Mouse (Mus musculus) cortical plate, adult 2 months (tissue): ENCODE data around the gene Gm2016.
"Not testable (repeated sequence)": the region's sequence is repeated elsewhere in the genome, so short reads cannot be mapped to it uniquely, and the experiment has no call there.

ENCODE experiments used
- CTCF ChIP-seq: fragments of 200-500 bp; IDR thresholded peaks from 2 replicates; pipeline ENCODE4 v1.5.1; 2011; ENCODE audit warnings: mild to moderate bottlenecking, control low read depth, low read length; ENCODE audit not compliant: insufficient read depth; ENCODE audit errors: extremely low read depth
- POLR2A ChIP-seq: fragments of 200-500 bp; IDR thresholded peaks from 2 replicates; pipeline ENCODE4 v1.6.1; 2011; ENCODE audit warnings: mild to moderate bottlenecking, low read length, control low read depth; ENCODE audit not compliant: insufficient read depth; ENCODE audit errors: extremely low read depth

DNA sequence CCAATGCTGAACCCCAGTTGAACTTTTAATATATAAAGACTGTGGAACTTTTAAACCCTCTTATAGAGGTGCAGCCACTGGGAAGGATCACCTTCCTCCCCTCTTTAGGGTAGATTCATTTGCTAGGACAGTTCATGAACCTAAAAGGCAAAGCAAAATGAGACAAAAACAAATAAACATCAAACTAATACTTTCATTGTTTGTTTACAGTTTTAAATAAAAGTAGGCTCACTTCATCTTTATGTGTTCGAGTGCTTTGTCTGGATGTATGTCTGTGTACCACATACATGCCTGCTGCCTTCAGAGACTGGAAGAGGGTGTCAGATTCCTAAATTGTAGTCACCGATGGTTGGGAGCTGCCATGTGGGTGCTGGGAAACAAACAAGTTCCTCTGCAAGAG lies 31.6 kb upstream of the Gm2016 start, which contains the start of gene Gm2001:
- TF ChIP-seq POLR2A, CTCF: not testable (repeated sequence)
